Mouse (Mus musculus) MEL (cell line): ENCODE results near the gene Kansl2. TPM values are rescaled to one million over a fixed set of nuclear protein-coding genes. Genes with fewer than 3 reads are reported as not detected.
A peak's percentile ranks its signal among the peaks of the same experiment; 100 is the strongest.

ENCODE experiments used
- DNase-seq: peaks from one replicate; pipeline ENCODE4 v3.0.0; 2011; ENCODE audit warnings: low read depth, low spot score
- H3K27ac ChIP-seq: 2 replicates; pipeline ENCODE4 v1.5.1; 2012; ENCODE audit warnings: low read depth, mild to moderate bottlenecking, control low read depth, low read length, moderate library complexity; ENCODE audit not compliant: control insufficient read depth
- H3K27me3 ChIP-seq, 2 experiments: fragments of 150-350 bp in 1 of 2; sonication (generic) in 1 of 2; 2 replicates each; pipeline ENCODE4 v1.6.1; 2012; ENCODE audit warnings: low read length in 2 of 2, mild to moderate bottlenecking in 2 of 2, improper control_type of control experiment in 1 of 2, moderate library complexity in 1 of 2; ENCODE audit not compliant: insufficient read depth in 2 of 2, control insufficient read depth in 1 of 2
- H3K36me3 ChIP-seq, 2 experiments: 2 replicates each; pipeline ENCODE4 v1.6.1; 2012 to 2014; ENCODE audit warnings: low read length in 2 of 2, improper control_type of control experiment in 1 of 2, inconsistent platforms in 1 of 2, mild to moderate bottlenecking in 1 of 2; ENCODE audit not compliant: insufficient read depth in 2 of 2, control insufficient read depth in 1 of 2
- H3K4me1 ChIP-seq, 2 experiments: fragments of 150-350 bp in 1 of 2; sonication (generic) in 1 of 2; 2 replicates each; pipeline ENCODE4 v1.6.1; 2012; ENCODE audit warnings: low read length in 2 of 2, improper control_type of control experiment in 1 of 2, mild to moderate bottlenecking in 1 of 2; ENCODE audit not compliant: insufficient read depth in 2 of 2, control insufficient read depth in 1 of 2
- H3K4me3 ChIP-seq, 2 experiments: fragments of 150-350 bp in 1 of 2; sonication (generic) in 1 of 2; 2 replicates each; pipeline ENCODE4 v1.5.1; 2012; ENCODE audit warnings: low read depth in 2 of 2, low read length in 2 of 2, mild to moderate bottlenecking in 2 of 2, moderate library complexity in 2 of 2, control low read depth in 1 of 2, improper control_type of control experiment in 1 of 2; ENCODE audit not compliant: control insufficient read depth in 1 of 2, insufficient read depth in 1 of 2
- H3K79me2 ChIP-seq: 2 replicates; pipeline ENCODE4 v1.6.1; 2012; ENCODE audit warnings: mild to moderate bottlenecking, low read length, moderate library complexity; ENCODE audit not compliant: control insufficient read depth, poor library complexity, insufficient read depth
- H3K9ac ChIP-seq: 2 replicates; pipeline ENCODE4 v1.6.1; 2012; ENCODE audit warnings: low read depth, mild to moderate bottlenecking, control low read depth, low read length, moderate library complexity; ENCODE audit not compliant: control insufficient read depth, poor library complexity, severe bottlenecking
- H3K9me3 ChIP-seq: fragments of 150-350 bp; sonication (generic); replicated peaks from 2 replicates; pipeline ENCODE4 v1.6.1; 2012; ENCODE audit warnings: mild to moderate bottlenecking, low read length, improper control_type of control experiment, moderate library complexity; ENCODE audit not compliant: insufficient read depth
- BHLHE40 ChIP-seq: IDR thresholded peaks from 2 replicates; pipeline ENCODE4 v1.6.1; 2012; ENCODE audit warnings: low read depth, mild to moderate bottlenecking, inconsistent platforms, low read length, improper control_type of control experiment, borderline replicate concordance
- CTCF ChIP-seq, 3 experiments: IDR thresholded peaks in 2 of 3; conservative IDR thresholded peaks in 1 of 3; 2 replicates each; pipeline ENCODE4 v1.5.1; 2011 to 2012; ENCODE audit warnings: low read length in 3 of 3, low read depth in 2 of 3, mild to moderate bottlenecking in 2 of 3, improper control_type of control experiment in 1 of 3, inconsistent platforms in 1 of 3, mixed read lengths in 1 of 3, moderate library complexity in 1 of 3; ENCODE audit not compliant: control insufficient read depth in 1 of 3, insufficient read depth in 1 of 3, poor library complexity in 1 of 3, severe bottlenecking in 1 of 3
- EP300 ChIP-seq, 2 experiments: IDR thresholded peaks; 2 replicates each; pipeline ENCODE4 v1.6.1; 2011; ENCODE audit warnings: improper control_type of control experiment in 2 of 2, low read length in 2 of 2, low read depth in 1 of 2, mild to moderate bottlenecking in 1 of 2
- ETS1 ChIP-seq: IDR thresholded peaks from 2 replicates; pipeline ENCODE4 v1.6.1; 2012; ENCODE audit warnings: low read depth, mild to moderate bottlenecking, inconsistent platforms, low read length, improper control_type of control experiment, moderate library complexity
- MAX ChIP-seq: IDR thresholded peaks from 2 replicates; pipeline ENCODE4 v1.6.1; 2011; ENCODE audit warnings: low read length, improper control_type of control experiment
- MXI1 ChIP-seq: IDR thresholded peaks from 2 replicates; pipeline ENCODE4 v1.6.1; 2011; ENCODE audit warnings: mild to moderate bottlenecking, low read depth, low read length, improper control_type of control experiment
- MYB ChIP-seq: IDR thresholded peaks from 2 replicates; pipeline ENCODE4 v1.6.1; 2011; ENCODE audit warnings: mild to moderate bottlenecking, low read depth, low read length, improper control_type of control experiment
- MYC ChIP-seq: IDR thresholded peaks from 2 replicates; pipeline ENCODE4 v1.6.1; 2011; ENCODE audit warnings: low read depth, mild to moderate bottlenecking, low read length, improper control_type of control experiment, moderate library complexity
- NRF1 ChIP-seq: IDR thresholded peaks from 2 replicates; pipeline ENCODE4 v1.6.1; 2014; ENCODE audit warnings: low read depth, mild to moderate bottlenecking, inconsistent platforms, low read length, improper control_type of control experiment, moderate library complexity; ENCODE audit not compliant: poor library complexity, insufficient read depth, severe bottlenecking
- POLR2A ChIP-seq, 2 experiments: IDR thresholded peaks; 2 replicates each; pipeline ENCODE4 v1.6.1; 2011 to 2012; ENCODE audit warnings: low read length in 2 of 2, mild to moderate bottlenecking in 2 of 2, control low read depth in 1 of 2, improper control_type of control experiment in 1 of 2, low read depth in 1 of 2, moderate library complexity in 1 of 2; ENCODE audit not compliant: control insufficient read depth in 1 of 2, insufficient read depth in 1 of 2, poor library complexity in 1 of 2
- POLR2AphosphoS2 ChIP-seq: IDR thresholded peaks from 2 replicates; pipeline ENCODE4 v1.6.1; 2011; ENCODE audit warnings: low read length, improper control_type of control experiment
- POLR2AphosphoS5 ChIP-seq: IDR thresholded peaks from 2 replicates; pipeline ENCODE4 v1.6.1; 2012; ENCODE audit warnings: low read depth, borderline replicate concordance, mild to moderate bottlenecking, inconsistent platforms, low read length, moderate library complexity, mixed read lengths
- RAD21 ChIP-seq: IDR thresholded peaks from 2 replicates; pipeline ENCODE4 v1.6.1; 2011; ENCODE audit warnings: mild to moderate bottlenecking, low read depth, low read length, improper control_type of control experiment
- RCOR1 ChIP-seq: IDR thresholded peaks from 2 replicates; pipeline ENCODE4 v1.6.1; 2012; ENCODE audit warnings: low read depth, mild to moderate bottlenecking, inconsistent platforms, low read length, improper control_type of control experiment
- SMC3 ChIP-seq: IDR thresholded peaks from 2 replicates; pipeline ENCODE4 v1.6.1; 2011; ENCODE audit warnings: low read depth, low read length, improper control_type of control experiment
- TCF12 ChIP-seq: IDR thresholded peaks from 2 replicates; pipeline ENCODE4 v1.6.1; 2014; ENCODE audit warnings: low read depth, mild to moderate bottlenecking, inconsistent platforms, low read length, improper control_type of control experiment, moderate library complexity
- USF1 ChIP-seq: IDR thresholded peaks from 2 replicates; pipeline ENCODE4 v1.6.1; 2014; ENCODE audit warnings: low read depth, mild to moderate bottlenecking, inconsistent platforms, low read length, improper control_type of control experiment, moderate library complexity
- USF2 ChIP-seq, 2 experiments: IDR thresholded peaks; 2 replicates each; pipeline ENCODE4 v1.6.1; 2011 to 2012; ENCODE audit warnings: improper control_type of control experiment in 2 of 2, low read length in 2 of 2, borderline replicate concordance in 1 of 2, inconsistent platforms in 1 of 2, low read depth in 1 of 2, mild to moderate bottlenecking in 1 of 2; ENCODE audit not compliant: insufficient read depth in 1 of 2
- ZC3H11A ChIP-seq: IDR thresholded peaks from 2 replicates; pipeline ENCODE4 v1.6.1; 2012; ENCODE audit warnings: low read depth, mild to moderate bottlenecking, inconsistent platforms, low read length, improper control_type of control experiment
- ZMIZ1 ChIP-seq: IDR thresholded peaks from 2 replicates; pipeline ENCODE4 v1.6.1; 2012; ENCODE audit warnings: low read depth, mild to moderate bottlenecking, inconsistent platforms, low read length, improper control_type of control experiment, moderate library complexity
- polyA plus RNA-seq, 2 experiments: library from polyadenylated mRNA; stranded (reverse) in 1 of 2; unstranded in 1 of 2; fragments of >175 nt in 1 of 2; fragments of >200 nt in 1 of 2; gene quantifications; 2 replicates each; pipeline versions ENCODE4 v1.2.1 to v1.2.4; 2012; ENCODE audit warnings: low replicate concordance in 2 of 2, low read depth in 1 of 2; ENCODE audit not compliant: insufficient read length in 2 of 2, insufficient read depth in 1 of 2, missing spikeins in 1 of 2
- total RNA-seq: library from RNA; depleted of rRNA; stranded (reverse); fragments of 300-350 nt; gene quantifications from 2 replicates; pipeline ENCODE4 v1.2.3, GENCODE M21; 2012

Kansl2 gene
- total and polyA plus RNA-seq, 3 experiments: 157 to 170 TPM; not detected in 1

GRCm38 (mm10) chr15:98526057-98526456, 8.0 kb downstream of the Kansl2 start:
- DNase-seq: peak; percentile 59
- Histone ChIP-seq H3K27ac (no peak overlapping the region), H3K9ac (no peak overlapping the region), H3K4me1 (peaks cover 0 to 3% of the 10 kb centered on the region in 2 experiments; a peak in 2 of 4 replicates), H3K79me2 (peaks cover 42% of the 10 kb centered on the region)
- TF ChIP-seq ETS1: 0 out of 2 replicates have a peak, but pooled peaks have one; percentile 3
- no peak for TF ChIP-seq USF2 (IDR thresholded peaks at IDR 0.05; ENCODE audit: borderline replicate concordance in 1 of 2, insufficient read depth in 1 of 2, low read depth in 1 of 2, low read length in 2 of 2)
- TF ChIP-seq, all 39 proteins: peak for 1
- Histone ChIP-seq H3K27me3 (no peaks in the 10 kb centered on the region), H3K36me3 (peaks cover 47 to 80% of the 10 kb centered on the region in 2 experiments), H3K4me3 (no peak overlapping the region), H3K9me3 (no peaks in the 10 kb centered on the region)

DNA sequence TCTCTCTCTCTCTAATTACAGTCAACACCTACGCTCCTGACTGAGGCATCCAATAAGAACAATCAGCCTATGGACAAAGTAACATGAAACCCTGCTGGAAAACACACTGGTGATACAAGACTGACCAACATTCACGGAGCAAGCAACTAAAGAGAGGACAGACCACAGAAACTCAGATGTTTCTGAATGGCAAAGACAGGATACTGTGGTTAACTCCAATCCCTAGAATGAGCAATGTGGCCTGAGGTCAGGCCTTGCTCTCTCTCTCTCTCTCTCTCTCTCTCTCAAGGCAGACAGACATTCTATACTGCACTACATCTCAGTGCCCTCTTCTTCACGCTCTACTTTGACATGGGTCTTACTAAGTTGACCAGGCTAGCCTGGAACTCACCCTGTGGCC, 12.8 kb downstream of the Kansl2 start:
- Histone ChIP-seq H3K4me3 (no peak overlapping the region), H3K79me2 (peaks cover 17% of the 10 kb centered on the region), H3K36me3 (peaks cover 19 to 47% of the 10 kb centered on the region in 2 experiments)

DNA sequence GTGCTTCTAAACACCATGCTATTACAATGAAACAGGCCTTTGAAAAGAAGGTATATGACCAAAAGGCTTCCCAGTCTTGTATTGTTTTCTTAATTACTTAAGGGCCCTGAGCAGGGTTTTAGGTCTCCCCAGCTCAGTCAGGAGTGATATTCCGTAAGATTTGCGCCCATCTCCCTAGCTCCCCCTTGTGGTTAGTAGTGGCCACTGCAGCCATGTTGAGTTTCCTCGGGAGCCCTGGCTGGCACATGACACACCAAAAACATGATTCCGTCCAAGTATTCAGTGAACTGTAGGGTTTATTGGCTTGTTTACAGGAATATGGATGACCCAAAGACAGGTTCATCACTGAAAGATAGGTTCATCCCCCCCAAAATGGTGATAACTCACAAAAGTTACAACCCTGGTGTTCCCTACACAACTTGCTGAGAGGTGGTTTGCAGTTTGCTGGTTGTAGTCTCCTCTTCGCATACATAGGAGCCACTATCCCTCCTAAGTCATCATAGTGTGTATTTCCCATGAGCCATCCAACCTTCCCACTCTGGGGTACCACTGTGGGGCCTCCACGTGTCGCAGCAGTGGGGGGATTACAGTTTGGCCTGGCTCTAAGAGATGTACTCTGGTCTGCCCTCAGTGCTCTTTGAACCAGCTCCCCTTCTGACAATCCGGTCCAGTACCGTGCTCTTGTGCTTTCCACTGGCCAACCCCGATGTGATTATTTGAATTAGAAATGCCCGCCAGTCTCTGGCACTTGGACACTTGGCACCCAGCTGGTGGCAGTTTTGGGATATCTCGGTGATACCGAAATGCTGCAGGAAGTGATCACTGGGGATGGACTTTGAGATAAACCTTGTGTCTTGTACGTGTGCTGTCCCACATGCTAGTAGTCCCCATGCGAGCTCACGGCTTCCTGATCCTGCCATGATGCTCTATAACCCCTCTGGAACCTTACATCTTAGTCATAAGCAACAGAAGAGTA, 16.4 kb downstream of the Kansl2 start:
- no peaks in the 10 kb centered on the region for H3K9me3 ChIP-seq
- peaks cover 2% of the 10 kb centered on the region; the same call in 1 of the 2 replicates for H3K79me2 ChIP-seq
- peaks cover 14 to 17% of the 10 kb centered on the region in 2 experiments for H3K36me3 ChIP-seq
- H3K9ac ChIP-seq: no peak overlapping the region
- peaks cover 10 to 27% of the 10 kb centered on the region in 2 experiments for H3K4me1 ChIP-seq
- no peak overlapping the region for H3K4me3 ChIP-seq
- DNase-seq: peak; percentile 82
- H3K27ac ChIP-seq: no peak overlapping the region
- no peaks in the 10 kb centered on the region for H3K27me3 ChIP-seq
- peak; percentile 36; the same call in 1 of the 2 replicates for TF ChIP-seq MXI1
- TF ChIP-seq ETS1: no peak
- peak; percentile 49; the same call in 1 of the 2 replicates for TF ChIP-seq MAX
- peak; percentile 90 to 99 (median 96) for TF ChIP-seq CTCF (IDR thresholded peaks at IDR 0.05 in 2 of 3, conservative IDR thresholded peaks at IDR 0.05 in 1 of 3; ENCODE audit: control insufficient read depth in 1 of 3, insufficient read depth in 1 of 3, low read depth in 2 of 3, low read length in 3 of 3, poor library complexity in 1 of 3, severe bottlenecking in 1 of 3)
- peak; percentile 64; the same call in 1 of the 2 replicates for TF ChIP-seq USF1
- TF ChIP-seq MYC: peak; percentile 53; the same call in 1 of the 2 replicates
- no peak for TF ChIP-seq POLR2AphosphoS5
- TF ChIP-seq BHLHE40: peak; percentile 50; the same call in 1 of the 2 replicates
- TF ChIP-seq ZC3H11A: peak; percentile 20; the same call in 1 of the 2 replicates
- TF ChIP-seq TCF12: peak; percentile 11; the same call in 1 of the 2 replicates
- 0 out of 2 replicates have a peak, but pooled peaks have one; percentile 9 for TF ChIP-seq RCOR1
- TF ChIP-seq MYB: peak; percentile 25; the same call in 1 of the 2 replicates
- peak; percentile 32 for TF ChIP-seq RAD21
- peak; percentile 60; the same call in 1 of the 2 replicates for TF ChIP-seq ZMIZ1
- TF ChIP-seq POLR2AphosphoS2: peak; percentile 49
- no peak for TF ChIP-seq NRF1
- peak in 1 of 2 experiments; percentile 61; a peak in 2 of 4 replicates for TF ChIP-seq POLR2A (IDR thresholded peaks at IDR 0.05; ENCODE audit: control insufficient read depth in 1 of 2, insufficient read depth in 1 of 2, low read depth in 1 of 2, low read length in 2 of 2, poor library complexity in 1 of 2)
- TF ChIP-seq EP300 (IDR thresholded peaks at IDR 0.05; ENCODE audit: low read depth in 1 of 2, low read length in 2 of 2): peak in 1 of 2 experiments; percentile 43; a peak in 1 of 4 replicates
- TF ChIP-seq SMC3: peak; percentile 59

More for the DNA sequence above, 12.8 kb downstream of the Kansl2 start:
- H3K27me3 ChIP-seq: no peaks in the 10 kb centered on the region
- no peak for DNase-seq
- TF ChIP-seq POLR2A (IDR thresholded peaks at IDR 0.05; ENCODE audit: control insufficient read depth in 1 of 2, insufficient read depth in 1 of 2, low read depth in 1 of 2, low read length in 2 of 2, poor library complexity in 1 of 2) (peak in 1 of 2 experiments; percentile 40; a peak in 1 of 4 replicates), ZMIZ1 (no peak)
- no peaks in the 10 kb centered on the region for H3K4me1 ChIP-seq
- H3K27ac ChIP-seq: no peak overlapping the region
- no peak overlapping the region for H3K9ac ChIP-seq
- H3K9me3 ChIP-seq: no peaks in the 10 kb centered on the region
